Mouse (Mus musculus): Measurements from ENCODE around the gene Plxnb3.

DNA sequence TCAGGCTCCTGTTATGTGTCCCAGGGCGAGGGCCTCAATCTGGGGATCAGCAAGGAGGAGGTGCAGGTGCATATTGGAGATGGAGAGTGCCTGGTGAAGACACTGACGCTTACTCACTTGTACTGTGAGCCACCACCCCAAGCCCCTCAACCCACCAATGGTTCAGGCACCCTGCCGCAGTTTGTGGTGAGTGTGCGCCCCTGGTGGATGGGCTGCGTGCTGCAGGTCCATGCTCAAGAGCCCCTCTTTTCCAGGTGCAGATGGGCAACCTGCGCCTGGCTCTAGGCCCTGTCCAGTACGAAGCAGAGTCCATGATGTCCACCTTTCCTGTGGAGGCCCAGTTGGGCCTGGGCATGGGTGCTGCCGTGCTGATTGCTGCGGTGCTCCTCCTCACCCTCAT, 10.4 kb downstream of the Plxnb3 start:
- TF ChIP-seq GATA1 (IDR thresholded peaks at IDR 0.05; ENCODE audit: borderline replicate concordance, low read length) (no peak), FLI1 (IDR thresholded peaks at IDR 0.05; ENCODE audit: low read length) (no peak)
